Mouse (Mus musculus) midbrain, postnatal 0 days (tissue): ENCODE results near the gene Smtn. TPM values are rescaled to one million over a fixed set of nuclear protein-coding genes. Genes with fewer than 3 reads are reported as not detected.

ENCODE experiments used
- ATAC-seq: fragments of 200-750 bp; cut with Nextera tagmentation; 2 replicates; pipeline ENCODE4 v1.8.0; 2017; ENCODE audit warnings: moderate number of reproducible peaks, mild to moderate bottlenecking, moderate TSS enrichment, moderate library complexity; ENCODE audit not compliant: low FRiP score
- DNase-seq: peaks from one replicate; pipeline ENCODE4 v3.0.0-alpha.2; 2015; ENCODE audit warnings: low spot score
- H3K27ac ChIP-seq: fragments of 300-500 bp; sonication (generic); 2 replicates; pipeline ENCODE4 v1.5.1; 2014; ENCODE audit warnings: low read depth, mild to moderate bottlenecking, low read length, mixed read lengths
- H3K27me3 ChIP-seq: fragments of 300-500 bp; sonication (generic); 2 replicates; pipeline ENCODE4 v1.6.1; 2014; ENCODE audit warnings: low read length, control low read depth, mixed read lengths; ENCODE audit not compliant: insufficient read depth
- H3K36me3 ChIP-seq: fragments of 300-500 bp; sonication (generic); 2 replicates; pipeline ENCODE4 v1.6.1; 2014; ENCODE audit warnings: low read length, control low read depth, mixed read lengths; ENCODE audit not compliant: insufficient read depth
- H3K4me1 ChIP-seq: fragments of 300-500 bp; sonication (generic); 2 replicates; pipeline ENCODE4 v1.6.1; 2014; ENCODE audit warnings: mild to moderate bottlenecking, control low read depth, antibody characterized with exemption, low read length, mixed read lengths; ENCODE audit not compliant: insufficient read depth
- H3K4me2 ChIP-seq: fragments of 300-500 bp; sonication (generic); 2 replicates; pipeline ENCODE4 v1.6.1; 2014; ENCODE audit warnings: low read depth, mild to moderate bottlenecking, low read length, mixed read lengths; ENCODE audit not compliant: poor library complexity, severe bottlenecking
- H3K4me3 ChIP-seq: fragments of 300-500 bp; sonication (generic); 2 replicates; pipeline ENCODE4 v1.5.1; 2014; ENCODE audit warnings: low read depth, mild to moderate bottlenecking, low read length, moderate library complexity
- H3K9ac ChIP-seq: fragments of 300-500 bp; sonication (generic); replicated peaks from 2 replicates; pipeline ENCODE4 v1.6.1; 2014; ENCODE audit warnings: mild to moderate bottlenecking, low read length, moderate library complexity, mixed read lengths; ENCODE audit not compliant: poor library complexity, severe bottlenecking
- H3K9me3 ChIP-seq: fragments of 300-500 bp; sonication (generic); 2 replicates; pipeline ENCODE4 v1.6.1; 2016; ENCODE audit warnings: low read length, control low read depth
- CTCF ChIP-seq: IDR thresholded peaks from 2 replicates; pipeline ENCODE4 v1.5.1; 2016; ENCODE audit warnings: antibody characterized with exemption, mild to moderate bottlenecking
- WGBS: fragments of 180-500 bp; shearing (Covaris S2); extraction: QIAGEN DNeasy Blood & Tissue Kit; methylation state at CpG from one replicate; pipeline ENCODE4 v1.1.7; 2014; 5-methylcytosine and 5-hydroxymethylcytosine counted together
- polyA plus RNA-seq: library from polyadenylated mRNA; unstranded; fragments of >200 nt; fragmentation: Nextera tagmentation; extraction: Ambion mirVana; gene quantifications from 2 replicates; pipeline ENCODE4 v1.2.1, GENCODE M21; 2015
- total RNA-seq: library from RNA; depleted of rRNA; stranded (reverse); fragments of >200 nt; gene quantifications from 2 replicates; pipeline ENCODE4 v1.2.3, GENCODE M21; 2014

Smtn gene
- total and polyA plus RNA-seq, 2 experiments from 2014 or later, result 8.1 to 9.9 TPM

DNA sequence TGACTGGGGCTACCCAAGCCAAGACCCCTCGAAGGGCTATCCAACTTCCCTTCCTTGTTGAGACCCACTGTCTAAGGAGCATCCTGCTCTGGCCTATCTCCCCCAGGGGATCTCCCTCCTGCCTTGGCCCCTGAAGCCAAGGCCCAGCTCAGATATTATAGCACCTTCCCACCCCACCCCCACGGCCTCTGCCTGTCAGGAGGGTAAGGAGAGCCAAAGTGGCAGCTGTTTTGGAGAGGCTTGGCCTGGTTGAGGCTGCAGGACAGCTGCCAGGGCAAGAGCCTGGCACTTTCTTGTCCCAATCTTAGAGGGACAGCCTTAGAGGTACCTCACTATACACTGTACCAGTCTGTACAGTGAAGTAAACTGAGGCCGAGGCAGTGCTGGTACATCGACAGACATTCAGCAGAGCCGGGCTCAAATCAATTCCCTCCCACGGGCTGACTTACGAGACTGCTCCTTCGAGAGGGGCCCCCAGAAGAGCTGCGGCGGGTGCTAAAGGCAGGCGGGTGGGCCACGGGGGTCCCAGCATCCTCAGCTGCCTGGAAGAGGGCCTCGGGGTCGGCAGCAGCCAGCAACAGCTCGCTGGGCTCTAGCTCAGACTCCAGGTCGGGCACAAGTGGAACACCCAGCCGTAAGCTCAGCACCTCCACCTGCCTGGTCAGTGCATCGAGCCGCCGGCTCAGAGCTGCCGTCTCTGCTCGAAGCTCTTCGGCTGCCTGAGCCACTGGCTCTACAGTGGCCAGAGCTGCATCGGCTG lies 13.3 kb downstream of the Smtn start:
- Histone ChIP-seq H3K27ac (no peak overlapping the region), H3K36me3 (no peaks in the 10 kb centered on the region), H3K4me2 (no peak overlapping the region), H3K27me3 (no peaks in the 10 kb centered on the region), H3K4me1 (no peaks in the 10 kb centered on the region), H3K9me3 (no peaks in the 10 kb centered on the region), H3K9ac (no peak overlapping the region), H3K4me3 (no peak overlapping the region)
- peak; percentile 28 for DNase-seq
- ATAC-seq, result no peak
- TF ChIP-seq CTCF, result no peak
- 94% methylated on average over 24 of the region's 24 CpGs for WGBS

DNA sequence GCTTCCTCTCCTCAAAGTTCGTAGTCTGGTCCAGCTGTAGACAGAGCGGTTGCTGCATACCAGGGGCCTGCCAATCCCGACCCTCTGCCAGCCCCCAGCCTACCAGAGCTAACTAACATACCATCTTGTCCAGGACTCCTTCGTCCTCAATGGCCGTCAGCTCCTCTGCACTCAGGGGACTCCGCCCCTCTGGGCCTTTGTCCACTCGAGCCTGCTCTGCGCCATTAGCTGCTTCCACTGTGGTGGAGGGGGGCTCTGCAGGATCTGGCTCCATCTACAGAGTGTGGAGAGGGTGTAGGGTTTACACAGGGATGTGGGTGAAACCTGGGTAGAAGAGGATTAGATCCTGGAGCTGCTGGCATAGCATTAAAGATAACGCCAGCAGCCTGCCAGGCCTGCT lies 14.2 kb downstream of the Smtn start:
- TF ChIP-seq CTCF, result no peak
- Histone ChIP-seq H3K9ac (no peak overlapping the region), H3K4me2 (no peak overlapping the region), H3K27ac (no peak overlapping the region), H3K36me3 (no peaks in the 10 kb centered on the region), H3K4me3 (no peak overlapping the region), H3K27me3 (no peaks in the 10 kb centered on the region), H3K4me1 (no peaks in the 10 kb centered on the region), H3K9me3 (no peaks in the 10 kb centered on the region)
- WGBS, result 76% methylated on average over 9 of the region's 9 CpGs
- ATAC-seq (no peak), DNase-seq (no peak)

DNA sequence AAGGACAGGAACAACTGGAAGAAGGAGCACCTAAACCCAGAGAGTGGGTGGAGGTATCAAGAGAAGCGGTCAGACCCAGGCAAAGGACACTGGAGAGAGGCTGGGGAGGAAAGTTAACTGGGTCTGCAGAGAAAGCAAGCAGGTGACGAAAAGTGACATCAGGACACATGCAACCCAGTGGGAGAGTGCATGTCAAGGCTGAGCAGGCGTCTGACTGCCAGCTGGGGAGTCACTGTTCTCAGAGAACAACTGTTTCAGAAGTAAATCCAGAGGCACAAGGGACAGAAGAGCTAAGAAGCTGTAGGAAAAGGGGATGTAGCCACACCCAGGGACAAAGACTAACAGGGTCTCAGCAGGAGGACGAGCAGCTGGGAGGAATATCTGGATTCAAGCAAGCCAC lies 14.9 kb downstream of the Smtn start:
- no peak for TF ChIP-seq CTCF
- Histone ChIP-seq H3K27me3 (no peaks in the 10 kb centered on the region), H3K4me1 (no peaks in the 10 kb centered on the region), H3K4me2 (no peak overlapping the region), H3K9ac (no peak overlapping the region), H3K4me3 (no peak overlapping the region), H3K9me3 (no peaks in the 10 kb centered on the region), H3K36me3 (no peaks in the 10 kb centered on the region), H3K27ac (no peak overlapping the region)
- DNase-seq (no peak), ATAC-seq (no peak)
- 79% methylated on average over 4 of the region's 4 CpGs for WGBS

DNA sequence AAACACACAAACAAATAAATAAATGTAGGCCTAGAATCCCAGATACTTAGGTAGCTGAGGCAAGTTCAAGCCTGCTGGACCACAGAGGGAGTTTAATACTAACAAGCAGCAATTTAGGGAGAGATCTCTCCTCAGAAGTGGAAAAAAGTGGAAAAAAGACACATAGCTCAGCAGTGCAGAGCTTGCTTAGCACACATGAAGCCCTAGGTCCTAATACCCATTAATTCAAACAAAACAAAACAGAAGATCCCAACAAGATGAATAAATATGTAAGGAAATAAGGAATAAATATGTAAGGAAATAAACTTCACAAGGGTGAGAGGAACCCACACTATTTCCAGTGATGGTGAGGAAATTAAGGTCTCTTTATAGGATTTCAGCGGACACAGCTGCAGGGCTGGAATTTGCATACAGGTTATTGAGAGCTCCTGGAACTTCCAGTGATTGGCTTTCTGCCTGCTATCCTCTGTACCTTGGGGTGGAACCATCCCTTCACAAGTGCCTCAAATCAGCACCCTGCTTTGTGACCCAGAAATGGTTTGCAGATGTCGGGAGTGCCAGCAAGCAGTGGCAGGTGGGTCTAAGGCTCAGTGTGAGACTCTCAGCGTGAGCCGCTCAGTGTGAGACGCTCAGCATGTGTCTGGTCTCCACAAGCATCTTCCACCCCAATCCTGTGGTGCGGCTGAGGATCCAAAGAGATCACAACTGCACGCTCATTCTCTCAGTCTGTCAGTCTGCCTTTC lies 16.4 kb downstream of the Smtn start:
- Histone ChIP-seq H3K9ac (no peak overlapping the region), H3K27me3 (no peaks in the 10 kb centered on the region), H3K4me2 (no peak overlapping the region), H3K27ac (no peak overlapping the region), H3K36me3 (no peaks in the 10 kb centered on the region), H3K9me3 (no peaks in the 10 kb centered on the region), H3K4me1 (no peaks in the 10 kb centered on the region), H3K4me3 (no peak overlapping the region)
- DNase-seq (no peak), ATAC-seq (no peak)
- no peak for TF ChIP-seq CTCF
- 85% methylated on average over 7 of the region's 7 CpGs for WGBS

DNA sequence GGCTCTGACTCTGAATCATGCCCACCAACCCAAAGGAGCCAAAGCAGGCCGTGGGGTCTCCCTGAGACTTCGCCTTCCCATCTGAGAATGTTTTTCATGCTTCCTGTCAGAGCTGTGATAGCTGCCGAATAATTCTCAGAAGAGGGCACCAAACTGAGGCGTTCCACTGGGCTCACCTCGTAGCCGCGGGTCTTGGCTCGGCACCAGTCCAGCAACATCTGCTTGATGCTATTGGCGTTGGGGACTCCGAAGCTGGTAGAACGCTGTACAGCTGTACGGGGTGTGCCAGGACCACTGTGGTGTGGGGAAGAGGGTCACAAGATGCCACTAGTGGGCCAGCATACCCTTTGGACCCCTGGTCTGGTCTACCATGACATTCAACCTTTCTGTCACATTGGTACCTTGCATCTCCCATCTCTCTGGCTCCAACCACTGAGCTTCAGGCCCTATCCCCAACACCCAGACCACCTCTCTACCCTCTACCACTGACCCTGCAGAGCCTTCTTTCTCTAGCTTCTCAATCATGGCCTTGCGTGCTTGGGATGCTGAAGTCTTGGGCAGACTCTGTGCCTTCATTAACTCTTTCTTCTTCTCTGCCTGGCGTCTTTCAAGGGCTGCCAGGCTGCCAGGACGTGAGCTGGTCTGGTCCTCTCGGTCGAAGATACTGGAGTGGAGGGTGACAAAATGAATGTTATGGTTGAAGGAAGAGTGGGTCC lies 18.0 kb downstream of the Smtn start:
- no peak for DNase-seq
- H3K4me3 ChIP-seq, result no peak overlapping the region
- ATAC-seq, result no peak
- no peaks in the 10 kb centered on the region; the same call in 1 of the 2 replicates for H3K4me1 ChIP-seq
- H3K9me3 ChIP-seq, result no peaks in the 10 kb centered on the region
- 96% methylated on average over 17 of the region's 17 CpGs for WGBS
- H3K4me2 ChIP-seq, result no peak overlapping the region
- TF ChIP-seq CTCF, result no peak
- no peaks in the 10 kb centered on the region for H3K36me3 ChIP-seq
- no peaks in the 10 kb centered on the region for H3K27me3 ChIP-seq
- no peak overlapping the region for H3K9ac ChIP-seq
- H3K27ac ChIP-seq, result no peak overlapping the region
